ENCODE assay signal across 9 mouse cellular contexts in genomic region chr8:128519366-128519765, GRCm38 (mm10).
DNase-seq lines count a peak whose midpoint lies in the region; ATAC-seq lines count a peak whose summit lies in the region.
"Had no signal": no experiment of that assay in that cellular context is flagged by ENCODE, and none has a peak within 500 bp of the region (broad histone marks: within the 10 kb centered on the region; RNA-seq: fewer than 3 reads in every experiment).

No protein-coding gene starts in this region.

- H3K27me3 ChIP-seq in splenic B cell, adult 2 months (ENCODE audit: control insufficient read depth, insufficient read depth, low read length, poor library complexity, severe bottlenecking), result no peaks in the 10 kb centered on the region
- H3K27me3 ChIP-seq: neural tube, embryonic 13.5 days had no signal

- DNase-seq in frontal cortex, postnatal 36 days (ENCODE audit: low spot score in 2 of 2), result no peak
- DNase-seq in spleen, postnatal 36 days (ENCODE audit: low spot score in 2 of 2), result peak; percentile 8 to 19
- no peak for DNase-seq in spleen, postnatal 14 days (ENCODE audit: low spot score in 2 of 2)
- DNase-seq in kidney, postnatal 10 days, result peak; percentile 40
- peak; percentile 41 for DNase-seq in splenic B cell, adult 2 months (ENCODE audit: low read depth, low spot score)
- DNase-seq in yolk sac, embryonic 10.5 days (ENCODE audit: low spot score), result no peak
- DNase-seq in ovary, adult 18-20 months (ENCODE audit: low spot score), result no peak

- ATAC-seq in frontal cortex, adult (ENCODE audit: low TSS enrichment), result peak; percentile 44; the same call in 1 of the 2 replicates

- H3K36me3 ChIP-seq in splenic B cell, adult 2 months (ENCODE audit: control insufficient read depth, insufficient read depth, low read length, poor library complexity, severe bottlenecking), result no peaks in the 10 kb centered on the region
- H3K36me3 ChIP-seq: neural tube, embryonic 13.5 days had no signal

Comparison
In these comparisons a context has a peak if more than half of its experiments do, and no peak if none do; other contexts are left out.
1. DNase-seq: peak in spleen, postnatal 36 days (2 of 2), kidney, postnatal 10 days (single experiment) and splenic B cell, adult 2 months (single experiment); none in frontal cortex, postnatal 36 days (0 of 2), spleen, postnatal 14 days (0 of 2), yolk sac, embryonic 10.5 days (single experiment) and ovary, adult 18-20 months (single experiment).